Mouse (Mus musculus) spleen, postnatal 36 days (tissue): ENCODE results near the gene Cth.

Experiments
- DNase-seq, 2 experiments: peaks; one replicate each; pipeline ENCODE4 v3.0.0; 2022; ENCODE audit warnings: low spot score in 2 of 2, mixed read lengths in 1 of 2

Cth gene

GRCm38 (mm10) chr3:157912155-157912554 lies 12.7 kb downstream of the Cth start:
- DNase-seq, result no peak

GRCm38 (mm10) chr3:157910262-157910661 lies 14.6 kb downstream of the Cth start:
- DNase-seq, result no peak

- no peak for DNase-seq
These were observed 16.7 kb downstream of the Cth start for GRCm38 (mm10) chr3:157908166-157908565.

- DNase-seq, result no peak
These were observed 23.2 kb downstream of the Cth start for GRCm38 (mm10) chr3:157901721-157902120.

GRCm38 (mm10) chr3:157899986-157900385 lies 24.9 kb downstream of the Cth start:
- no peak for DNase-seq

- DNase-seq, result no peak
These were observed 27.2 kb downstream of the Cth start for GRCm38 (mm10) chr3:157897645-157898044.

- no peak for DNase-seq
These were observed 33.1 kb downstream of the Cth start for GRCm38 (mm10) chr3:157891819-157892218.

- DNase-seq, result no peak
These were observed 40.7 kb downstream of the Cth start for GRCm38 (mm10) chr3:157884081-157884643.

- no peak for DNase-seq
These were observed 41.8 kb downstream of the Cth start for GRCm38 (mm10) chr3:157883085-157883484.

GRCm38 (mm10) chr3:157881992-157882391 lies 42.9 kb downstream of the Cth start:
- no peak for DNase-seq

- no peak for DNase-seq
These were observed 43.9 kb downstream of the Cth start for GRCm38 (mm10) chr3:157880983-157881382.

GRCm38 (mm10) chr3:157877847-157878246 lies 47.0 kb downstream of the Cth start:
- no peak for DNase-seq

- DNase-seq, result peak in 1 of 2 experiments; percentile 3
These were observed 48.3 kb downstream of the Cth start for GRCm38 (mm10) chr3:157876439-157877156.

- DNase-seq, result no peak
These were observed 52.0 kb downstream of the Cth start for GRCm38 (mm10) chr3:157872897-157873296.

- DNase-seq, result no peak
These were observed 57.0 kb downstream of the Cth start for GRCm38 (mm10) chr3:157867836-157868235.

- DNase-seq, result no peak
These were observed 58.6 kb downstream of the Cth start for GRCm38 (mm10) chr3:157866251-157866650.

- DNase-seq, result no peak
These were observed 59.0 kb downstream of the Cth start for GRCm38 (mm10) chr3:157865848-157866247.

- DNase-seq, result no peak
These were observed 59.4 kb downstream of the Cth start for GRCm38 (mm10) chr3:157865431-157865830.

GRCm38 (mm10) chr3:157852806-157853205 lies 72.1 kb downstream of the Cth start:
- DNase-seq, result no peak

GRCm38 (mm10) chr3:157848503-157848902 lies 76.4 kb downstream of the Cth start:
- DNase-seq, result no peak

- DNase-seq, result no peak
These were observed 77.3 kb downstream of the Cth start for GRCm38 (mm10) chr3:157847338-157848284.
